Mouse (Mus musculus): ENCODE measurements around the gene Slbp.
A peak's percentile ranks its signal among the peaks of the same experiment; 100 is the strongest.

Gene Slbp

GRCm38 (mm10) chr5:33651921-33652782 is at the start of gene Slbp:
Slbp (minus strand) TSS chr5:33652574.
- peak; percentile 93 to 96 for DNase-seq (ENCODE audit: low spot score in 2 of 2)

- DNase-seq (ENCODE audit: low spot score in 2 of 2), result no peak
Measured at GRCm38 (mm10) chr5:33701832-33702231, 49.5 kb upstream of the Slbp start.

GRCm38 (mm10) chr5:33700010-33700409 is 47.6 kb upstream of the Slbp start:
- DNase-seq (ENCODE audit: low spot score in 2 of 2), result no peak

GRCm38 (mm10) chr5:33698669-33699068 is 46.3 kb upstream of the Slbp start:
- no peak for DNase-seq (ENCODE audit: low spot score in 2 of 2)

GRCm38 (mm10) chr5:33697947-33698512 is 45.7 kb upstream of the Slbp start:
- DNase-seq (ENCODE audit: low spot score in 2 of 2), result no peak

- DNase-seq (ENCODE audit: low spot score in 2 of 2), result no peak
Measured at GRCm38 (mm10) chr5:33697534-33697933, 45.2 kb upstream of the Slbp start.

- peak; percentile 62 to 72 for DNase-seq (ENCODE audit: low spot score in 2 of 2)
Measured at GRCm38 (mm10) chr5:33696430-33696829, 44.1 kb upstream of the Slbp start.

- no peak for DNase-seq (ENCODE audit: low spot score in 2 of 2)
Measured at GRCm38 (mm10) chr5:33695718-33696121, 43.3 kb upstream of the Slbp start.

- DNase-seq (ENCODE audit: low spot score in 2 of 2), result peak; percentile 49 to 51
Measured at GRCm38 (mm10) chr5:33694848-33695717, 42.7 kb upstream of the Slbp start.

- DNase-seq (ENCODE audit: low spot score in 2 of 2), result no peak
Measured at GRCm38 (mm10) chr5:33694461-33694847, 42.1 kb upstream of the Slbp start.

- peak in 1 of 2 experiments; percentile 66 for DNase-seq (ENCODE audit: low spot score in 2 of 2)
Measured at GRCm38 (mm10) chr5:33692393-33692792, 40.0 kb upstream of the Slbp start.

- DNase-seq (ENCODE audit: low spot score in 2 of 2), result peak in 1 of 2 experiments; percentile 40
Measured at GRCm38 (mm10) chr5:33689852-33690645, 37.7 kb upstream of the Slbp start.

- DNase-seq (ENCODE audit: low spot score in 2 of 2), result no peak
Measured at GRCm38 (mm10) chr5:33689221-33689844, 37.0 kb upstream of the Slbp start.

GRCm38 (mm10) chr5:33688278-33689220 is 36.2 kb upstream of the Slbp start:
- no peak for DNase-seq (ENCODE audit: low spot score in 2 of 2)

GRCm38 (mm10) chr5:33687142-33687541 is 34.8 kb upstream of the Slbp start:
- DNase-seq (ENCODE audit: low spot score in 2 of 2), result no peak

GRCm38 (mm10) chr5:33684932-33685331 is 32.6 kb upstream of the Slbp start:
- DNase-seq (ENCODE audit: low spot score in 2 of 2), result no peak

GRCm38 (mm10) chr5:33683897-33684652 is 31.7 kb upstream of the Slbp start:
- DNase-seq (ENCODE audit: low spot score in 2 of 2), result peak; percentile 29 to 46

- no peak for DNase-seq (ENCODE audit: low spot score in 2 of 2)
Measured at GRCm38 (mm10) chr5:33682963-33683362, 30.6 kb upstream of the Slbp start.

Measured in urinary bladder, postnatal 36 days (tissue).